Mouse (Mus musculus): Measurements from ENCODE around the gene Rhoh.

DNA sequence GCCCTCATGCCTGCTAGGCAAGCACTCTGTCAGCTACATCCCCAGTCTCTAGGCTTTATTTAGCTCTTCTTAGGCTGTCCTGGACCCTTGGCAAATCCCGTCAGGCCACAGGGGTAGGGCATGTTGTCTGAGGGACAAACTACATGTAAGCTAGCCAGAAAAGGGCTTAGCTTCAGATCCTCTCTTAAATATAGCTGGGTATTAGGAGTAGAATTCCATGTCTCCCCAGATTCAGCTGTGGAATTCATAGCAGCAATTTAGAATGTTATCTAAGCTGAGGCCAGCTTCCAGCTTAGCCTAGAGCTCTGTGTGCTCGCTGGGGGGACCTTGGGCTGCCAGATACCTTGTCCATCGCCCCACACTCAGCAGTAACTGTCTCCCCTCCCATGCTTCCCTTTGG, 14.1 kb upstream of the Rhoh start:
- TF ChIP-seq CTCF (IDR thresholded peaks at IDR 0.05) (no peak), EP300 (IDR thresholded peaks at IDR 0.05) (no peak)

Measured in lung, postnatal 0 days (tissue).